In the genomic region with DNA sequence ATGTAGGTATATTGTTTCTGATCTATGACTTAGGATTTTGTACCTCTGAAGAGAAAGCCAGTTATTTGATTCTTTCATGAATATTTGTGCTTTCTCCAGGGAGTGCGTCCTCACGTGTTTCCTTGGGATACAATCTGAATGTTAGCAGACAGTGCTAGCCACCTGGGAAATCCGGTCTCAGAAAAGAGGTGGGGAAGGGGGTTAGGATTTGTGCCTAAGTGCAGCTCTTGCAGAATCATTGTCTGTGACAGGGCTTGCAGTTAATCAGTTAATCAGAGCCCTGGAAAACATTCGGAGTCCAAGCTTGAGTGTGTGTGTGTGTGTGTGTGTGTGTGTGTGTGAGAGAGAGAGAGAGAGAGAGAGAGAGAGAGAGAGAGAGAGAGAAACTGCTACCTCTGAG, we compare ENCODE assay signal across 14 mouse cellular contexts. TPM values are rescaled to one million over a fixed set of nuclear protein-coding genes. Genes with fewer than 3 reads are reported as not detected.
DNase-seq lines count a peak whose midpoint lies in the region; ATAC-seq lines count a peak whose summit lies in the region.
"Had no signal": no experiment of that assay in that cellular context is flagged by ENCODE, and none has a peak within 500 bp of the region (broad histone marks: within the 10 kb centered on the region; RNA-seq: fewer than 3 reads in every experiment).

No protein-coding gene starts in this region.

- no peaks in the 10 kb centered on the region for H3K27me3 ChIP-seq in hindbrain, embryonic 13.5 days
- H3K27me3 ChIP-seq in hindbrain, embryonic 11.5 days (ENCODE audit: control insufficient read depth, insufficient read depth, low read length): no peaks in the 10 kb centered on the region
- no peaks in the 10 kb centered on the region; the same call in 1 of the 2 replicates for H3K27me3 ChIP-seq in midbrain, embryonic 13.5 days
- 0 out of 2 replicates have a peak, but pooled peaks cover 4% of the 10 kb centered on the region for H3K27me3 ChIP-seq in liver, embryonic 12.5 days (replicated peaks)
- H3K27me3 ChIP-seq: stomach, embryonic 15.5 days had no signal

- 61% methylated on average over 4 of the region's 4 CpGs for WGBS in hindbrain, embryonic 13.5 days
- 70% methylated on average over 4 of the region's 4 CpGs for WGBS in hindbrain, embryonic 11.5 days
- WGBS in midbrain, embryonic 13.5 days: 61% methylated on average over 4 of the region's 4 CpGs
- WGBS in liver, embryonic 12.5 days (ENCODE audit: insufficient replicate concordance): 67% methylated on average over 4 of the region's 4 CpGs

- H3K9ac ChIP-seq in hindbrain, embryonic 13.5 days: peak overlapping the region; percentile 15; the same call in 1 of the 2 replicates
- no peak overlapping the region for H3K9ac ChIP-seq in hindbrain, embryonic 11.5 days (ENCODE audit: low read depth, low read length)
- peak overlapping the region; percentile 44; the same call in 1 of the 2 replicates for H3K9ac ChIP-seq in midbrain, embryonic 13.5 days (replicated peaks)
- no peak overlapping the region for H3K9ac ChIP-seq in liver, embryonic 12.5 days
- H3K9ac ChIP-seq: heart, embryonic 15.5 days; liver, embryonic 14.5 days; stomach, embryonic 15.5 days had no signal

- H3K4me3 ChIP-seq in hindbrain, embryonic 13.5 days: peak overlapping the region; percentile 31
- no peak overlapping the region for H3K4me3 ChIP-seq in hindbrain, embryonic 11.5 days (ENCODE audit: low read depth, low read length)
- H3K4me3 ChIP-seq in midbrain, embryonic 13.5 days (replicated peaks): peak overlapping the region; percentile 28
- H3K4me3 ChIP-seq in liver, embryonic 12.5 days: no peak overlapping the region
- H3K4me3 ChIP-seq: erythroblast, embryonic 14.5 days; heart, embryonic 15.5 days; stomach, embryonic 15.5 days had no signal

- DNase-seq in hindbrain, embryonic 11.5 days (ENCODE audit: low spot score): no peak
- peak; percentile 14 for DNase-seq in retina, postnatal 1 day
- DNase-seq in retina, embryonic 14.5 days (ENCODE audit: low spot score): no peak
- DNase-seq in embryo, embryonic 9.5 days (ENCODE audit: extremely low spot score): no peak

- ATAC-seq in hindbrain, embryonic 13.5 days (ENCODE audit: low FRiP score): no peak
- ATAC-seq in hindbrain, embryonic 11.5 days (ENCODE audit: low FRiP score): no peak
- no peak for ATAC-seq in midbrain, embryonic 13.5 days
- ATAC-seq in liver, embryonic 12.5 days: no peak

- H3K36me3 ChIP-seq in hindbrain, embryonic 13.5 days: no peaks in the 10 kb centered on the region
- H3K36me3 ChIP-seq in hindbrain, embryonic 11.5 days (ENCODE audit: control insufficient read depth, insufficient read depth, low read length): no peaks in the 10 kb centered on the region
- H3K36me3 ChIP-seq in midbrain, embryonic 13.5 days: no peaks in the 10 kb centered on the region
- H3K36me3 ChIP-seq in liver, embryonic 12.5 days: no peaks in the 10 kb centered on the region
- H3K36me3 ChIP-seq: G1E; heart, embryonic 15.5 days; stomach, embryonic 15.5 days had no signal

- H3K4me2 ChIP-seq in hindbrain, embryonic 13.5 days: peak overlapping the region; percentile 48
- H3K4me2 ChIP-seq in hindbrain, embryonic 11.5 days (replicated peaks; ENCODE audit: low read depth, low read length): no peak overlapping the region
- H3K4me2 ChIP-seq in midbrain, embryonic 13.5 days (replicated peaks): peak overlapping the region; percentile 48
- H3K4me2 ChIP-seq in liver, embryonic 12.5 days: no peak overlapping the region
- H3K4me2 ChIP-seq: heart, embryonic 15.5 days; stomach, embryonic 15.5 days had no signal

- no peak overlapping the region for H3K27ac ChIP-seq in hindbrain, embryonic 13.5 days
- no peak overlapping the region for H3K27ac ChIP-seq in hindbrain, embryonic 11.5 days (ENCODE audit: low read depth, low read length)
- H3K27ac ChIP-seq in midbrain, embryonic 13.5 days: peak overlapping the region; percentile 32; the same call in 1 of the 2 replicates
- H3K27ac ChIP-seq in liver, embryonic 12.5 days: no peak overlapping the region
- H3K27ac ChIP-seq: heart, embryonic 15.5 days; liver, embryonic 14.5 days; stomach, embryonic 15.5 days had no signal

- H3K4me1 ChIP-seq in hindbrain, embryonic 13.5 days (replicated peaks): peaks cover 36% of the 10 kb centered on the region
- no peaks in the 10 kb centered on the region for H3K4me1 ChIP-seq in hindbrain, embryonic 11.5 days (replicated peaks; ENCODE audit: control insufficient read depth, insufficient read depth, low read length)
- peaks cover 26% of the 10 kb centered on the region for H3K4me1 ChIP-seq in midbrain, embryonic 13.5 days (replicated peaks)
- H3K4me1 ChIP-seq in liver, embryonic 12.5 days: no peaks in the 10 kb centered on the region

- no peaks in the 10 kb centered on the region for H3K9me3 ChIP-seq in hindbrain, embryonic 13.5 days
- no peaks in the 10 kb centered on the region for H3K9me3 ChIP-seq in hindbrain, embryonic 11.5 days (ENCODE audit: control insufficient read depth, low read length)
- H3K9me3 ChIP-seq in midbrain, embryonic 13.5 days: no peaks in the 10 kb centered on the region
- no peaks in the 10 kb centered on the region for H3K9me3 ChIP-seq in liver, embryonic 12.5 days (replicated peaks)
- H3K9me3 ChIP-seq: heart, embryonic 15.5 days; stomach, embryonic 15.5 days had no signal

RNA-seq across cellular contexts. Expression of gene Pcp4, which starts 0.6 kb away (rescaled TPM):
- 214 TPM in 2 replicates for polyA plus RNA-seq in hindbrain, embryonic 13.5 days (2015; fragmentation: Nextera tagmentation; extraction: Ambion mirVana)
- 69.2 and 92.0 TPM in 2 replicates for polyA plus RNA-seq in hindbrain, embryonic 11.5 days (2014; fragmentation: Nextera tagmentation; extraction: Ambion mirVana)
- 177 and 218 TPM in 2 replicates for polyA plus RNA-seq in midbrain, embryonic 13.5 days (2015; fragmentation: Nextera tagmentation; extraction: Ambion mirVana)
- 0.33 TPM in 1 of 2 replicates, not detected in the other for polyA plus RNA-seq in liver, embryonic 12.5 days (2016; fragmentation: Nextera tagmentation; extraction: Ambion mirVana)
- polyA plus RNA-seq: adrenal gland, adult 2 months; erythroblast, embryonic 14.5 days; G1E had no signal

RNA-seq across cellular contexts. Expression of gene Itgb2l, which starts 24.6 kb away (rescaled TPM):
- not detected in 2 replicates for polyA plus RNA-seq in hindbrain, embryonic 13.5 days (2015; fragmentation: Nextera tagmentation; extraction: Ambion mirVana)
- not detected in 2 replicates for polyA plus RNA-seq in hindbrain, embryonic 11.5 days (2014; fragmentation: Nextera tagmentation; extraction: Ambion mirVana)
- 0.12 TPM in 1 of 2 replicates, not detected in the other for polyA plus RNA-seq in midbrain, embryonic 13.5 days (2015; fragmentation: Nextera tagmentation; extraction: Ambion mirVana)
- 0.57 and 0.69 TPM in 2 replicates for polyA plus RNA-seq in liver, embryonic 12.5 days (2016; fragmentation: Nextera tagmentation; extraction: Ambion mirVana)
- polyA plus RNA-seq: adrenal gland, adult 2 months; erythroblast, embryonic 14.5 days; G1E; heart, embryonic 15.5 days; neural tube, embryonic 11.5 days had no signal

Comparison
In these comparisons a context has a peak if more than half of its experiments do, and no peak if none do; other contexts are left out.
1. H3K4me2 ChIP-seq: peak in hindbrain, embryonic 13.5 days (single experiment) and midbrain, embryonic 13.5 days (single experiment); none in hindbrain, embryonic 11.5 days (single experiment) and liver, embryonic 12.5 days (single experiment).
2. H3K4me3 ChIP-seq: peak in hindbrain, embryonic 13.5 days (single experiment) and midbrain, embryonic 13.5 days (single experiment); none in hindbrain, embryonic 11.5 days (single experiment) and liver, embryonic 12.5 days (single experiment).
3. H3K9ac ChIP-seq: peak in hindbrain, embryonic 13.5 days (single experiment) and midbrain, embryonic 13.5 days (single experiment); none in hindbrain, embryonic 11.5 days (single experiment) and liver, embryonic 12.5 days (single experiment).
4. RNA of gene Pcp4, which starts 0.6 kb away (polyA plus RNA-seq): 214 TPM in hindbrain, embryonic 13.5 days, 177 to 218 TPM in midbrain, embryonic 13.5 days and 69.2 to 92.0 TPM in hindbrain, embryonic 11.5 days; 0.33 TPM in liver, embryonic 12.5 days; every median in the first group is over 10 times any median in the second.